Mouse (Mus musculus) gastrocnemius, adult 18-20 months (tissue): ENCODE measurements around the gene Pmp22. TPM values are rescaled to one million over a fixed set of nuclear protein-coding genes. Genes with fewer than 3 reads are reported as not detected.
A peak's percentile ranks its signal among the peaks of the same experiment; 100 is the strongest.

ENCODE experiments used
- DNase-seq: peaks from one replicate; pipeline ENCODE4 v3.0.0; 2021; ENCODE audit warnings: low spot score
- long read RNA-seq, 2 experiments: library from polyadenylated mRNA; stranded (forward); transcript quantifications; one replicate each; pipeline ENCODE4 v2.0.0; 2021
- total RNA-seq, 2 experiments: library from RNA; stranded (reverse); gene quantifications; 2 replicates each; pipeline ENCODE4 v1.2.3; 2021

The Pmp22 gene
- 10 to 100 TPM; 29.9 to 33.8 TPM for total RNA-seq
- long read RNA-seq, experiment 1, transcript Pmp22-201 (5 exons, 1,800 nt), result major isoform, 12 of 46 reads
- long read RNA-seq, experiment 1, transcript Pmp22-204 (5 exons, 1,822 nt), result minor isoform, 8 of 46 reads
- long read RNA-seq, experiment 1, partial matches to known transcripts, result 3 of 46 reads
- long read RNA-seq, experiment 1, other reads (novel, unspliced or antisense), result 22 of 46 reads
- long read RNA-seq, experiment 2, transcript Pmp22-201 (5 exons, 1,800 nt), result major isoform, 7 of 45 reads
- long read RNA-seq, experiment 2, transcript Pmp22-204 (5 exons, 1,822 nt), result minor isoform, 5 of 45 reads
- long read RNA-seq, experiment 2, partial matches to known transcripts, result 1 of 45 reads
- long read RNA-seq, experiment 2, other reads (novel, unspliced or antisense), result 30 of 45 reads

DNA sequence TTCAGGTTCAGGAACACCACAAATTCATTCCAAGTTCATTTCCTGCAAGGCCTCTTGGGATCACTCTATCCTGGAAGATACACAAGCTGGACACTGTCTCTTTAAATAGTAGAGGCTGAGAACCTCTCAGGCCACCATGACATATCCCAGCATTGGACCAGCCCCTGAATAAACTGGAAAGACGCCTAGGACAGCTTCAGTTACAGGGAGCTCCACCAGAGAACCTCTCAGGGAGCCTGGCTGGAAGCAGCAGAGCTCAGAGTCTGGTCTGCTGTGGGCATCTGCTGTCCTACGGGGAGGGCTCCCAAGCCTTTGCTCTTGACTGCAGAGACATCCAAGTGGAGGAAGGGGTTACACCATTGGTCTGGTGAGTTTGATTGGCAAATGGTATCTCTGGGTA, at the start of gene Pmp22:
Gene Pmp22, plus strand, starts transcription at position 199 of the 400 bp plus-strand sequence.
- peak; percentile 81 for DNase-seq

DNA sequence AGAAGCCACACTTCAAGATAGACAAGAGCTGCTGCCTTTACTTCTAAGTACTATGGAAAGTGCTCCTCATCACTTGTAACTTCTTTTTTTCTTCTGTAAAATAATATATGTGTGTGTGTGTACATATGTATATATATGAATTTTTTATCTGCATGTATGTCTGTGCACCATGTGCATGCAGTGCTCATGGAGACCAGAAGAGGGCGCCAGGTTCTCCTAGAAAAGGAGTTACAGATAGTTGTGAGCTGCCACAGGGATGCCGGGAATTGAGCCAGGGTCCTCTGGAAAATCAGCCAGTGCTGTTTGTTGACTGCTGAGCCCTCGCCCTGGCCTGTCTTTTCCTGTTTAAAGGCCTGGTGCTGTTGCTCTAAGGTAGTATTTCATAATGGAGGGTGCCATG, 44.2 kb upstream of the Pmp22 start:
- DNase-seq, result no peak

DNA sequence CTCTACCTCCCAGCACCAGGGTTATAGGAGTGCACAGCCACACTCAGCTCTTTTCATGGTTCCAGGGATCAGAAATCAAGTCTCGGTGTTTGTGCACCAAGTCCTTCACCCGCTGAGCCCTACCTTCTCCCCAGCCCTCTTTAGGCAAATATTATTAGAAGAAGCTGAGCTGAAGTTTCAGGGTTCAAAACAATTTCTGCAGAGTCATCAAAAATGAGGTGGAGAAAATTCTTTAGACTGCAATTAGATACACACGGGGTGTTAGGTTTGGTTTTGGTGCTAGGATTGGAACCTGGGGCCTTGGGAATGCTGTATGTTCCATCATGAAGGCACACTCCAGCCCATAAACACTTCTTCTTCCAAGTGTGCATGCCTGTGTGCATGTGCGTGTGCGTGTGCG, 40.1 kb upstream of the Pmp22 start:
- no peak for DNase-seq

DNA sequence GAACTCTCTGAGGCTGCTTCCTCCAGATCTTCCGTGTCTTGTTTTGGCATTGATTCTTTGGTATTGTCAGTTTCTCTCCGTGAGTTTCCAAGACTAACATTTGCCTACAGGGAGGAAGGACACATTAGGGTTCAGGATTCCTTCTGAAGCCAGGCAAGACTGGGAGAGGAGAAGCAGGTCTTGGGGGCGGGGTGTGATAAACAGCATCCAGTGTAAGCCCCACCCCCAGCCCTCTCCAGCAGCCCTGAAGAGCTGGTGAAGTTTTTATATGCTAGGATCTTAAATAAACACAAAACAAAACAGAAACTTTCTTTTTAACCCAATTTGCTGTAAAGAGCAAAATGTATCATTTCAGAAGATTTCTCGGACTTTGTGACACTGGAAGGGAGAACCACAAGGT, 38.6 kb upstream of the Pmp22 start:
- DNase-seq, result no peak

DNA sequence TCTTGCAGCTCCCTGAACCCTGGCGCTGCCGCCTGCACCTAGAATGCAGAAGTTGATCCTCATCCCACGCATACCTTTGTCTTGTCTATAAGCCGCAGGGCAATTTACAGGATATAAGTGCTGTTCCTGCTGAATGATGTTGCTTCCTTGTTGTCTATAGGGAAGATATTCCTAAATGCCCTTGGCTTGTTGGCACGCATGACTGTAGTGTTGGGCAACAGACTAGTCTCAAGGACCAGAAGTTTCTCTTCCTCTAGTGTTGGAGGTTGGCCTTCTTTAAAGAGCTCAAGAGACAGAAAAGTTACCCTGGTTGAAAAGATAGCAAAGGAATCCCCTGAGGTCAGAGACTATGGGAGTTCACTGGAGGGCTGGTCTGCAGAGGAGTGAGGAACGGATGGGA, 37.8 kb upstream of the Pmp22 start:
- no peak for DNase-seq

DNA sequence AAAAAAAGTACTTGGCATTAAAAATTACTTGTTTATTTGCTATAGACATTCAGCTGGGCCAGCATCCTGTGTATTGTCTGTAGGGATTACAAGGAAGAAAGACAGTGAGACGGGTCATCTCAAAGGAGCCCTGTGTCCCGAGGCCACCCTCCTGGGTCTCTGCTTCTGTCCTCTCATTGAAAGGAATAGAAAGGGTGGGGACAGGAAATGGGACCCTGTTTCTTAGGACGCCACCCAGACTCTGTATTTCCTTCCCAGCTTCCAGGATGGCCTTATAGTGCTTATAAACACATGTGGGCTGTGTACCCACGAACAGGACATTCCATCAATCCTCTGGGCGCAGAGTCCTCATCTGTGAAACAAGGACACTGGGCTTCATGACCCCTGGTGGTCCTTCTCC, 36.5 kb upstream of the Pmp22 start:
- DNase-seq, result no peak

DNA sequence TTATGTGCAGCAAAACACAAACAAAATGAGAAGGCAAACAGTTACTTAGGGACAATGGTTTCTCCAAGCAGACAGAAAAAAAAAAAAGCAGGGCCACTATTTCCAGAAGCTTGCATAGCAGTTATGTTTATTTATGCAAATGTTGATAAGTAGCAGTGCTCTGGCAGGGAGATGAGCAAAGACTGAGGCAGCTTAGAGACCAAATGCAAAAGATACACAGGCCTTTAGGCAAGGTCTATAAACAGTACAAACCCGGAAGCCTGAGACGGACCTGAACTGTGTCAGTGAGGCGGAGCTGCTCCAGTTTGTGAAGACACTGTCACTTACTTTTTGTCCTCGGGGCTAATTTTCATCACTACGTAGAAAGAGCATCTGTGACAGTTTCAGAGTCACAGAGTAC, 35.2 kb upstream of the Pmp22 start:
- no peak for DNase-seq

DNA sequence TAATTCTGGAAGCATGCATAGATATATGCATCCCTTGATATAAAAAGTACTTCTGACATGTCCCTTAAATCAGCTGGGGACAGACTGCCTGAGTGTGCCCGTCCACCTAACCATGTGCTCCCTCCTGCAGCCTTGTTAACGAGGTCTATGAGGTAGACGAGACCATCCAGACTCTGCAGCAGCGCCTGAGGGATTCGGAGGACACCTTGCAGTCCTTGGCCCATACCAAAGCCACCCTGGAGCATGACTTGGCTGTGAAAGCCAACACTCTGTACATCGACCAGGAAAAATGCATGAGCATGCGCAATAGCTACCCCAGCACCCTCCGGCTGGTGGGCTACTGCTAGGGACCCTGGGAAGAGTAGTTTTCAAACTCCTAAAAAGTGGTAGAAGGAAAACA, 34.3 kb upstream of the Pmp22 start:
- DNase-seq, result no peak

DNA sequence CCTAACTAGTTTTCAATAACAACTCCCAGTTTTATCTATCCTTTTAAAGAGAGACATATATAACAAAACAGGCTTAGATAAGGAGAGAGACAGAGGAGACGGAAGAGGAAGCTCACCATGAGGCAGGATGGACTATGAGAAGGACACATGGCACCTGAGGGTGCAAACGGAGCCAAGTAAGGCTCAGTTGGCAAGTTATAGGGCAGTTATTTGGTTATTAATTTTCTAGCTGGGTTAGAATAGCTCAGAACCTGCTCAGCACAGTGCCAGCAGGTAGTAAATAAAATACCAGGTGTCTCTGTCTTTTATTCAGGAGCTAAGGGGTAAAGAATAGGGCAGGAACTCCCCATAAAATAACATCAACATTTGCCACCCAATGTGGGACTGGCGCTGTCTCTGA, 30.8 kb upstream of the Pmp22 start:
- no peak for DNase-seq

DNA sequence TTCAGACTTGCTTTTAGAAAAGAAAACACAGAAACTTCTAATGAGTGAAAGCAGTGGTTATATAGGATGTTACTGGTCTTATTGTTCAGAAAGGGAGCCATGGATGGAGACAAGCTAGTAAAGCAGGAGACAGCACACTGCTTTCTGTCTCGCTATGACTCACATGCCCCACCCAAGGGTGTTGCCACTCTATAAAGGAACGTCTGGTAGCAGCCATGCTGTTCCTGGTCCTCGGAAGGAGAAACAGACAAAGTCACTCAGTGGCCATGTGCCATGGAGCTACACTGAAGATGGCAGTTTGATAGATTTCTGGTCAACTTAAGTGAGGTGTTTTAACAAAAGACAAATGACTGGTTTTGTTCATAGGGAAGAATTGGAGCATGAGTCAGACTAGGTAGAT, 29.4 kb upstream of the Pmp22 start:
- DNase-seq, result no peak

DNA sequence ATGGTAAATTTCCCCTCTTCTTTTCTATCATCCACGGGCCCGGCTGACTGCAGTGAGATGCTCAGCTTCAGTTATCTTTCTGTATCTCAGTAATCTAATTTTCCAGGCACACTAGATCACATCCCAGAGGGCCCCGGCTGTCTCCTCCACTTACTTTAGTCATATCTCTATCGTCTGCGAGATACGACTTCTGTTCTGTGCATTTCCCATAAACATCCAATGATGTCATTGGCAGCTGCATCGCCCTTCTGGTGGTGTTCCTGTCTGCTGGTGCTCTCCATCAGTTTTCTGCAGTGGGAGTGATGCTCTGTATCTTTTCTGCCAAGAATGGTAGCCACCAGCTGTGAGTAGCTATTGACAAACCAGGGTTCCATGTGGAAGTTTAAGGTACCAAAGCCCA, 25.5 kb upstream of the Pmp22 start:
- no peak for DNase-seq

DNA sequence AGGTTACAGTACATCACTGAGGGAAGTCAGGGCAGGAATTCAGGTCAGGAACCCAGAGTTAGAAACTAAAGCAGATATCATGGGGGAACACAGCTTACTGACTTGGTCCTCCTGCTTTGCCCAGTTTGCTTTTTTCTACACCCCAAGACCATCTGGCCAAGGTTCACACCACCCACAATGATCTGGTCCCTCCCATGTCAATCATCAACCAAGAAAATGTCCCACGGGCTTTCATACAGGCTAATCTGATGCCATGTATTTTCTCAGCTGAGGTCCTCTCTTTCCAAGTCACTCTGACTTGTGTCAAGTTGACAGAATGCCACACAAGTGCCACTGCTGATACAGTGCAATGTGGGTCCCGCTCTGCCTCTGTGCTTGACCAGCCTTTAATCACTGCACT, 24.8 kb upstream of the Pmp22 start:
- no peak for DNase-seq

DNA sequence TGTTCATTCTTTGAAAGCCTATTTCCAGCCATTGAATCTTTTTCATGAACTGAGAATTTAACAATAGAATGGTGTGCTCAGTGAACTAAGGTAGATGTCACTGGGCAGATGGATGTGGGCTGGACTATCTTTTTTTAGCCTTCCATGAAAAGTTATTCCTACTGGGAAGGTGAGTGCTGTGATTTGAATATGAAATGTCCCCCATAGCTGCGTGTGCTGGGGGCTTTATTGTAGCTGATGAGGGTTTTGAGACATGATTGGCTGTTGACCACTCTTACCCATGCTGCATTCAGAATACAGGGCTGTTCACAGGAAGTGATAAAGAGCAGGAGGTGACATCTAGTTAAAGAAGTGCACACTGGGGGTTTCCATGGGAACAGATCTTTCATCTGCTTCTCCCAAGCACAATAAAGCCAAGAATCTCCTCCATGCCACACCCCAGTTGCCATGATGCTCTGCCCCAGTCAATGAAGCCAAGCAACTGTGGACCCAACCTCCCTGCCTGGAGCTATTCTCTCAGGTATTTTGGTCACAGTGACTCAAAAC, 19.5 kb upstream of the Pmp22 start:
- no peak for DNase-seq

DNA sequence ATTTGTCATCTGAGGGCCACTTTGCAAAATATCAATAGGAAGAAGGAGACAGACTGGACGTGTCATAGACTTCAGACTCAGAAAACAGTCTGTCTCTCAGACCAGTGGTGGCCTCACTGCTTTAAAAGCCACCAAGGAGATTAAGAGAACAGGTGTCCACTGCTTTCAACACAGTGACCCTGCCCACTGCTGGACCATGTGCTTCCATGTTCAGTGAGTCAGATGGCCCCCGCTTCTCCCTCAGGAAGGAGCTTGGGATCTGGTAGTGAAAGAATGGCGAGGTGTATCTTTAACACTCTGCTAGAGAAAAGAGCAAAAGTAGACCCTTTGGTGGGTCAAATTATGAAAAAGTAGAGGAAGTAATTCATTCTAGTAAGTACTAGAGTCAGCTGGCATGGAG, 18.5 kb upstream of the Pmp22 start:
- DNase-seq, result no peak

DNA sequence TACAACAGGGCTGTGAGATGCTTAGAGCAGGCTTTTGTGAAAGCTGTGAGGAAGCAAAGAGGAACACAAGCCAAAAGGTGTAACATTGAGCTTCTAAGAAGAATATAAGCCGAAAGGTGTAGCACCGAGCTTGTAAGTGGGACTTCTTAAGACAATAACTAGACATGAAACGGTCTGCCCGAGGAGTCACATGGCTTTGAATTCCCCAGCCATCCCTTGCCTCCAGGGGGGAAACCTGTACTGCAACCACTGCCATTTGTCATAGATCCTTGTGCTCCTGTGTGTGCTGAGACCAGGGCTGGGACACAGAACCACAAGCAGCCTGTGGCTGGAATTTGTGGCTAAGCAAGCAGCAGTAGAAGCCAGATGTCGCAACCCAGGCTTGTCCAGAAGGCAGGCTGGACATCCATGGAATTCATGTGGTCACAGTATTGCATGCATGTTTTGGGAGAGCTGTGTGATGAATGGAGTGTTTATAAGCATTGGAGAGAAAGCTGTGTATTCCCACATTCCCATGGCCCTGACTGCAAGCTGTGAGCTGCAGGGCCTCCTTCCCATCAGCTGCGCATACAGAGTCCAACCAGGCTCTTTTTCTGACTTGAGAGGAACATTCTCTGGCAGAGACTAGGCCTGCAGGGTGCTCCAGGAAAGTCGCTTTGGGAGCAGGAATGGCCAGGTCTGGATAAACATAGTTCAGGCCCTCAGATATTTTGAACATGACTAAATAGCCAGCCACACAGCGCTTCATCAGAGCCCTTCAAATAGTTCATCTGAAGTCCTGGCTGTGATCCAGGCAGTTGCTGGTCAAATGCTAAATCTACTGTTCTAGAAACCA, 13.8 kb upstream of the Pmp22 start:
- DNase-seq, result peak; percentile 73

DNA sequence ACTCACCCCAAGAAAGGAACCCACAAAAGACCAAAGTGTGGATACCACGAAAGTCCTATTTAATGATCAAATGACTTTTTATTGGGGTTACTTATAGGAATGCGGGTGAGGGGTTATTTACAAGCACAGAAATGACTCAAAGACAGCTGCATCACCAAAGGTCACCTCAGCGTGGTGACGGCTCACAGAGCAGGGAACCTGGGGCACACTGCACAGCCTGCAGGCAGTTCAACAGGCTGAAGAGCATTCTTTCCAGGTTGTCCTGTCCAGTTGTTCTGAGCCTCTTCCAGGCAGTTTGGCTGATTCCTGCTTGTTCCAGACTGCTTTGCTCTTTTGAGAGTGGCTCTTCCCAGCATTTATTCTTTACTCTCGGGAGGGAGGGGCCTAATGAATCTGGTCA, 12.1 kb upstream of the Pmp22 start:
- no peak for DNase-seq

DNA sequence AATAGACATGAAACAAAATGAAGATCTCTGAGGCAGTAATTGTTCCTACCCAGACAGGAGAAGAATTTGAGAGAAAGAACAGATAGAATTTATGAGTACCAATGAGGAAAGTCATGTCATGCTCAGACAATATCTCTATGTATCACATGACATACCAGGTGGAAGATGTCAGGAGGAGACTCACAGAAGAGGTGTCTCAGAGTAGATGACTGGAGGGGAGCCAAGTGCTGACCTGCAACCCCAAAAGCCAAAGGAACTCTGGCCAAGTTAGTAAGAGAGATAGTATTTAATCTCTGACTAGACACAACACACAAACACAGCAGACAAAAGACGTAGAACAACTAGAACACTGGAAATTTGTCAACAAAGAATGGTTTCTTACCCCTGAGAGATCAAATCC, 11.5 kb upstream of the Pmp22 start:
- no peak for DNase-seq

DNA sequence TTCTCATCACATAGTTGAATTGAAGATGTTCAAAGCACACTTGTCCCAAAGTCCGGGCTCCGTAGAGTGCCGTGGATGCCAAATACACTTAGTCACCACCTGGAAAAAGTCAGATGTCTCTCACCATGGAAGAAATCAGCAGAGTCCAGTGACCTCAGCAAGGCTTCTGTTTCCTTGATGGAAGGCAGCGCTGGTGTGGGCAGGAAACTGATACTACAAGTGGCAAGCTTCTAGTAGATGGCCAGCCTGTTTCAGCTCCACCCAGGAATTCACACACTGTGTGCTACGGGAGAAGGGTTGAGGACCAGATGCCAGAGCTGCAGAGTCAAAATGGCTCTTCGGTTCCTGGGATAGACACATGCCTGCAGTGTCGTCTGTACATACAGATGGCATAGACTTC, 9.0 kb upstream of the Pmp22 start:
- DNase-seq, result peak; percentile 36

DNA sequence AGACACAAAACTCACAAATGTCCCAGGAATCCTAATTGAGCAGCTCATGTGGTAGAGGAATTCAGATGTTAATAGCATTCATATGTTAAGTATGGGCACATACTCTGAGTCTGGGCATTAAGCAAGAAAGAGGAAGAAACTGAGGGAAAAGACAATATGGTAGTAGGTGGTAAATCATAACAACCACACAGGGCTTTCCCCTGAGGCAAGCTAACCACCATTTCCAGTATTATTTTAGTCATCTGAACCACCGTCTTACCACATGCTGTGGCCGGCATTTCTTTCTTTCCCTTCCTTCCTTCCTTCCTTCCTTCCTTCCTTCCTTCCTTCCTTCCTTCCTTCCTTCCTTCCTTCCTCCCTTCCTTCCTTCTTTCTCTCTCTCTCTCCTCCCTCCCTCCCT, 6.5 kb upstream of the Pmp22 start:
- DNase-seq, result no peak

DNA sequence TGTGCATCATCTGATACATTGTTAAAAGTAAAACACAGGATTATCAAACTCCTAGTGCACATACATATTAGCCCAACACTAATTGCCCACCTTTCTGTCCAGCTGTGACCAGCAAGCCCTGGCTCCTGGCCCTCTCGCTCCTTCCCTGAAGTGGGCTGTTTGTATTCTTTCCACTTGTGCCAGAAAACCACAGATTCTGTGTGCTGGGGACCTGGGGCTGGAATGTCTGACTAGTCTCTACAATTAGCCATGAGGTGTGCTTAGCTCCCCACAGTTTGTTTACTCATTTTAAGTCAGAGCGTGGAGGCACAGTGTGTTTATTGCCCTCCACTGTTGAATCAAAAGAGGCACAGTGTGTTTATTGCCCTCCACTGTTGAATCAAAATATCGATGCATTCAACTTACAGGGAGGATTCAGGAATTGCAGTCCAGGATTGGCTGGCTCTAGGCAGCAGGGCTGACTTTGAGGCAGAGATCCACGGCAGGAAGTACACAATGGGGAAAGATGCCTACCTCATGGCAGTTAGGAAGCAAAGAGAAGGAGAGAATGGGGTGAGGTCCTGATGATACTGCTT, 5.9 kb upstream of the Pmp22 start:
- DNase-seq, result no peak

DNA sequence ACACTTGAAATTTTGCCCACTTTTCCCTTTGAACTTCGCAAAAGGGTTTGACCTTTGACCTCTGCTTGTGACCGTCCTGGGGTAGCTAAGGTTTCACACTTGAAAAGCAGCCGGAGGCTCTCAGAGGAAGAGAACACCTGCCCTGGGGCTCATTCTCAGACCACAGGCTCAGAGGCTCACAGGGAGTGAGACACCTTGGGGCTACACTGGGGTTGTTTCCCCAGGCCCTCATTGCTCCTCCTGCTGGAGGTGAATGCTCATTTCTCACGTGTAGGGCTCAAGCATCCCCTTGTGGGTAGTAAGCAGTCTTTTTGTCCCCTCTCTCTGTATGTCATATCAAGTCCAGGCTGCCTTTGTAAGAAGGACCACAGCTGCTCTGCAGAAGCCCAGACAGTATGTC, 4.5 kb upstream of the Pmp22 start:
- DNase-seq, result no peak

DNA sequence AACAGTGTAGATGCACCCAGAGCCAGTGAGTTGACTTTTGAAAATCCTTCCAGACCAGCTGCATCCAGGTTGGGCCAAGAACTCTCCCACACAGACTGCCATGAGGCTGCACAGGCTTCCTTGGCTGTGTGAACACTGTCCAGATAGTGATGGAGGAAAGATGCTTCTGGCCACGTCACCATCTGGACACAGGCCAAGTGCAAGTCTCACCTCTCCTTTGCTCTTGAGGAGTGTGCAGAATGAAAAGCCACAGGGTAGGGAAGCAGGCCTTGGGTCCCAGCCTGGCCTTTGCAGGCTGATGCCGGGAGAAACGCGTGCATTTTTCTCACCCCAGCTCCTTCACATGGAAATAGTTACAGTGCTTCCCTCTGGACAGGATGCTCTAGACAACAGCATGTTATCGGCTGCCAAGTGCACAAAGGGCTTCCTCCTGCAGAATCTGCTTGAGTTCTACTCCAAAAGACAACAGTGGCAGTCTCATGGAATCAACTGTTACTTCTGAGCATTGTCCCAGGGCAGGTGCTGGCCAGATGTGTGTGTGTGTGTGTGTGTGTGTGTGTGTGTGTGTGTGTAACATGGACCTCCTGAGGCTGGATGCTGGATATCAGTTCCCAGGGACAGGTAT, 2.8 kb upstream of the Pmp22 start:
- peak; percentile 55 for DNase-seq
